Mouse (Mus musculus) midbrain, embryonic 16.5 days (tissue): ENCODE measurements around the gene Tmem14c. TPM values are rescaled to one million over a fixed set of nuclear protein-coding genes. Genes with fewer than 3 reads are reported as not detected.
A peak's percentile ranks its signal among the peaks of the same experiment; 100 is the strongest.
"Not testable (repeated sequence)": the region's sequence is repeated elsewhere in the genome, so short reads cannot be mapped to it uniquely, and the experiment has no call there.

Experiments
- ATAC-seq: fragments of 200-750 bp; cut with Nextera tagmentation; 2 replicates; pipeline ENCODE4 v1.8.0; 2017; ENCODE audit warnings: moderate TSS enrichment
- H3K27ac ChIP-seq: fragments of 300-500 bp; sonication (generic); 2 replicates; pipeline ENCODE4 v1.5.1; 2014; ENCODE audit warnings: mild to moderate bottlenecking, low read length, mixed read lengths
- H3K27me3 ChIP-seq: fragments of 300-500 bp; sonication (generic); 2 replicates; pipeline ENCODE4 v1.6.1; 2014; ENCODE audit warnings: low read depth, low read length, mixed read lengths; ENCODE audit not compliant: control insufficient read depth, insufficient read depth
- H3K36me3 ChIP-seq: fragments of 300-500 bp; sonication (generic); 2 replicates; pipeline ENCODE4 v1.6.1; 2014; ENCODE audit warnings: mild to moderate bottlenecking, low read length, moderate library complexity, mixed read lengths; ENCODE audit not compliant: control insufficient read depth, insufficient read depth
- H3K4me1 ChIP-seq: fragments of 300-500 bp; sonication (generic); 2 replicates; pipeline ENCODE4 v1.6.1; 2014; ENCODE audit warnings: mild to moderate bottlenecking, low read length, mixed read lengths; ENCODE audit not compliant: control insufficient read depth, insufficient read depth
- H3K4me2 ChIP-seq: fragments of 300-500 bp; sonication (generic); 2 replicates; pipeline ENCODE4 v1.6.1; 2014; ENCODE audit warnings: mild to moderate bottlenecking, low read length, mixed read lengths
- H3K4me3 ChIP-seq: fragments of 300-500 bp; sonication (generic); 2 replicates; pipeline ENCODE4 v1.5.1; 2014; ENCODE audit warnings: low read depth, mild to moderate bottlenecking, low read length, moderate library complexity, mixed read lengths
- H3K9ac ChIP-seq: fragments of 300-500 bp; sonication (generic); 2 replicates; pipeline ENCODE4 v1.6.1; 2014; ENCODE audit warnings: low read depth, low read length, mixed read lengths
- H3K9me3 ChIP-seq: fragments of 300-500 bp; sonication (generic); replicated peaks from 2 replicates; pipeline ENCODE4 v1.6.1; 2014; ENCODE audit warnings: mild to moderate bottlenecking, low read length, mixed read lengths; ENCODE audit not compliant: control insufficient read depth, poor library complexity, severe bottlenecking
- WGBS: fragments of 180-500 bp; shearing (Covaris S2); extraction: QIAGEN DNeasy Blood & Tissue Kit; methylation state at CpG from one replicate; pipeline ENCODE4 v1.1.7; 2014; 5-methylcytosine and 5-hydroxymethylcytosine counted together
- polyA plus RNA-seq: library from polyadenylated mRNA; unstranded; fragments of >200 nt; fragmentation: Nextera tagmentation; extraction: Ambion mirVana; gene quantifications from 2 replicates; pipeline ENCODE4 v1.2.1, GENCODE M21; 2015

Gene Tmem14c
- polyA plus RNA-seq, 1 experiment from 2014 or later, result 117 TPM

DNA sequence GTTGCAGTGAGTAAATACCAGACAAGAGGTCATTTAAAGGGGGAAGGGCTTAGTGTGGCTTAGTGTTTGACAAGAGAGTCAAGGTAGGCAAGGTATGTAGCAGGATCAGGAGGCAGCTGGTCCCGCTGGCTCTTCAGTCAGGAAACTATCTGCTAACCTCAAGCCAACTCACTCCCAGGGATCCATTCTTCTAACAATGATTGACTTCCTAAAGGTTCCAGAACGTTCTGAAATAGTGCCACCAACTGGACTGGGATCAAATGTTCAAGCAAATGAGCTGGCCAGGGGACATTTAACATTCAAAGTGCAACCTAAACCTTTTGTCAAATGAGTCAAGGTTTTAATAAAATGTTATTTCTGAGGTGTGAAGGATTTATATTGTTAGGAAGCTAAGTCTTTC lies 36.8 kb upstream of the Tmem14c start:
- H3K36me3 ChIP-seq, result no peaks in the 10 kb centered on the region
- H3K4me2 ChIP-seq, result no peak overlapping the region
- 57% methylated on average over 2 of the region's 2 CpGs for WGBS
- no peak for ATAC-seq
- H3K9ac ChIP-seq, result no peak overlapping the region
- H3K4me3 ChIP-seq, result no peak overlapping the region
- H3K4me1 ChIP-seq, result no peaks in the 10 kb centered on the region
- no peaks in the 10 kb centered on the region for H3K27me3 ChIP-seq
- H3K9me3 ChIP-seq, result no peaks in the 10 kb centered on the region
- H3K27ac ChIP-seq, result peak overlapping the region; percentile 6; the same call in 1 of the 2 replicates

DNA sequence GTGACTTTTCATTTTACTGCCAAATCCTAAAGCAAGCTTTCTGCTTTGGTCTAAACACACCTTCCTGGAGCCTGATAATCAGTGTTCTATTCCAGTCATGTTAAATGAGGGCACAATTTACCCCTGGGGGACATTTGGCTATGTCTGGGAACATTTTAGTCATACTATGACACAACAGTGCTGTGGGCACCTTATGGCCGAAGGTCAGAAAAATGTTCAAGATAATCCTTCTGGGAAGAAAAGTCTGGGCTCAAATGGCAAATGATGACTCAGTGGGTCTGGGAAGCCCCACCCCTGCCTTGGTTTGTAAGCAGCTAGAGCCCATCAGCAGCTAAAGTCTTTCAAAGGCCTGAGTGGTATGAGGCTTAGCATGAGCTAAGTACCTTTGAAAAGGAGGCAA lies 33.3 kb upstream of the Tmem14c start:
- 74% methylated on average over 1 of the region's 1 CpGs for WGBS

GRCm38 (mm10) chr13:40986081-40986480 lies 30.0 kb upstream of the Tmem14c start:
- no peaks in the 10 kb centered on the region for H3K9me3 ChIP-seq
- no peak overlapping the region for H3K9ac ChIP-seq
- 93% methylated on average over 5 of the region's 5 CpGs for WGBS
- no peak overlapping the region for H3K4me3 ChIP-seq
- H3K4me2 ChIP-seq, result no peak overlapping the region
- H3K4me1 ChIP-seq, result no peaks in the 10 kb centered on the region
- no peaks in the 10 kb centered on the region for H3K27me3 ChIP-seq
- no peak for ATAC-seq
- no peaks in the 10 kb centered on the region for H3K36me3 ChIP-seq
- no peak overlapping the region for H3K27ac ChIP-seq

More for the DNA sequence above, 33.3 kb upstream of the Tmem14c start:
- no peaks in the 10 kb centered on the region for H3K27me3 ChIP-seq
- no peak overlapping the region for H3K9ac ChIP-seq
- no peak for ATAC-seq
- H3K36me3 ChIP-seq, result no peaks in the 10 kb centered on the region
- no peak overlapping the region for H3K4me3 ChIP-seq
- H3K27ac ChIP-seq, result no peak overlapping the region
- H3K9me3 ChIP-seq, result no peaks in the 10 kb centered on the region
- no peaks in the 10 kb centered on the region for H3K4me1 ChIP-seq
- no peak overlapping the region for H3K4me2 ChIP-seq

DNA sequence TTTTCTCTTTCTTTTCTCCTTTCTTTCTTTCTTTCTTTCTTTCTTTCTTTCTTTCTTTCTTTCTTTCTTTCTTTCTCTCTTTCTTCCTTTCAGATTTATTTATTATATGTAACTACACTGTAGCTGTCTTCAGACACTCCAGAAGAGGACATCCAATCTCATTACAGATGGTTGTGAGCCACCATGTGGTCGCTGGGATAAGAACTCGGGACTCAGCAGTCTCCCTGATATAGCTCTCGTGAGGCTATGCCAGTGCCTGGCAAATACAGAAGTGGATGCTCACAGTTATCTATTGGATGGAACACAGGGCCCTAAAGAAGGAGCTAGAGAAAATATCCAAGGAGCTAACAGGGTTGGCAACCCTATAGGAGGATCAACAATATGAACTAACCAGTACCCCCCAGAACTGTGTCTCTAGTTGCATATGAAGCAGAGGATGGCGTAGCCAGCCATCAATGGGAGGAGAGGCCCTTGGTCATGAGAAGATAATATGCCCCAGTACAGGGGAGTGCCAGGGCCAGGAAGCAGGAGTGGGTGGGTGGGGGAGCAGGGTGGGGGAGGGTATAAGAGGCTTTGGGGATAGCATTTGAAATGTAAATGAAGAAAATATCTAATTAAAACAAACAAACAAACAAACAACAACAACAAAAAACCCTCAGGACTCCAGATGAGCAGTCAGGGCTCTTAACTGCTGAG lies 28.3 kb upstream of the Tmem14c start:
- ATAC-seq, H3K4me3 ChIP-seq, H3K36me3 ChIP-seq, H3K4me1 ChIP-seq, H3K9ac ChIP-seq, H3K27me3 ChIP-seq, H3K4me2 ChIP-seq, H3K9me3 ChIP-seq, H3K27ac ChIP-seq: not testable (repeated sequence)
- 73% methylated on average over 4 of the region's 4 CpGs for WGBS

- 73% methylated on average over 2 of the region's 2 CpGs for WGBS
- no peaks in the 10 kb centered on the region for H3K4me1 ChIP-seq
- H3K36me3 ChIP-seq, result no peaks in the 10 kb centered on the region
- ATAC-seq, result no peak
- H3K27ac ChIP-seq, result no peak overlapping the region
- H3K9me3 ChIP-seq, result no peaks in the 10 kb centered on the region
- no peak overlapping the region for H3K4me3 ChIP-seq
- H3K9ac ChIP-seq, result no peak overlapping the region
- H3K4me2 ChIP-seq, result no peak overlapping the region
- no peaks in the 10 kb centered on the region for H3K27me3 ChIP-seq
These were observed 27.7 kb upstream of the Tmem14c start for GRCm38 (mm10) chr13:40988418-40988817.

- no peaks in the 10 kb centered on the region for H3K27me3 ChIP-seq
- no peak overlapping the region for H3K4me3 ChIP-seq
- H3K9me3 ChIP-seq, result no peaks in the 10 kb centered on the region
- H3K27ac ChIP-seq, result no peak overlapping the region
- no peaks in the 10 kb centered on the region for H3K36me3 ChIP-seq
- WGBS, result 14% methylated on average over 8 of the region's 8 CpGs
- no peak for ATAC-seq
- no peaks in the 10 kb centered on the region for H3K4me1 ChIP-seq
- no peak overlapping the region for H3K9ac ChIP-seq
- H3K4me2 ChIP-seq, result no peak overlapping the region
These were observed 21.4 kb upstream of the Tmem14c start for GRCm38 (mm10) chr13:40994487-40995263.

DNA sequence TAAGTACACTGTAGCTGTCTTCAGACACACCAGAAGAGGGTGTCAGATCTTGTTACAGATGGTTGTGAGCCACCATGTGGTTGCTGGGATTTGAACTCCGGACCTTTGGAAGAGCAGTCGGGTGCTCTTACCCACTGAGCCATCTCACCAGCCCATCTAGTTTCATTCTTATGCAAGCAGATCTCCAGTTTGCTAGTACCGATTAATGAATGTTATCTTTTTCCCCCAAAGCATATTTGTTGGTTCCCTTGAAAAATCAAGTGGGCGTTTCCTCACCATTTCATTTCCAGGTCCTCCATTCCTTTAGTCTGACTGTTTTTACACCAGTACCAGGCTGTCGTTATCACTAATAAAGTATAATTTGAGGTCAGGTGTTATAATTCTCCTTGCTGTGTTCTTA lies 17.6 kb upstream of the Tmem14c start:
- H3K27me3 ChIP-seq, H3K27ac ChIP-seq, H3K9me3 ChIP-seq, H3K36me3 ChIP-seq, H3K4me3 ChIP-seq, H3K9ac ChIP-seq, ATAC-seq, H3K4me2 ChIP-seq: not testable (repeated sequence)
- 93% methylated on average over 5 of the region's 5 CpGs for WGBS
- H3K4me1 ChIP-seq, result peaks cover 13% of the 10 kb centered on the region

- Histone ChIP-seq H3K4me2 (peak overlapping the region; percentile 93), H3K9me3 (no peaks in the 10 kb centered on the region), H3K4me1 (peaks cover 13% of the 10 kb centered on the region), H3K27ac (peak overlapping the region; percentile 97), H3K9ac (peak overlapping the region; percentile 93), H3K4me3 (peak overlapping the region; percentile 80), H3K27me3 (no peaks in the 10 kb centered on the region), H3K36me3 (peaks cover 9% of the 10 kb centered on the region)
- ATAC-seq, result peak; percentile 70
- under 1% methylated on average over 25 of the region's 25 CpGs for WGBS
These were observed 15.8 kb upstream of the Tmem14c start for GRCm38 (mm10) chr13:41000140-41000925.
